Mouse (Mus musculus): Measurements from ENCODE around the gene Vmn1r205. TPM values are rescaled to one million over a fixed set of nuclear protein-coding genes. Genes with fewer than 3 reads are reported as not detected.
"Not testable (repeated sequence)": the region's sequence is repeated elsewhere in the genome, so short reads cannot be mapped to it uniquely, and the experiment has no call there.

Gene Vmn1r205
- not detected in 2 replicates for total RNA-seq (2017)

GRCm38 (mm10) chr13:22592900-22593299 lies at the start of gene Vmn1r205:
Vmn1r205 (minus strand) TSS chr13:22593000.
- ATAC-seq (replicated peaks; ENCODE audit: low read depth, poor library complexity, severe bottlenecking): no peak

GRCm38 (mm10) chr13:22624151-22624550 lies 31.4 kb upstream of the Vmn1r205 start, which contains the start of gene Vmn1r206:
Vmn1r206 (minus strand) TSS chr13:22624251.
- ATAC-seq (replicated peaks; ENCODE audit: low read depth, poor library complexity, severe bottlenecking): not testable (repeated sequence)

- not testable (repeated sequence) for ATAC-seq (replicated peaks; ENCODE audit: low read depth, poor library complexity, severe bottlenecking)
Measured at GRCm38 (mm10) chr13:22583336-22583735, 9.5 kb downstream of the Vmn1r205 start.

DNA sequence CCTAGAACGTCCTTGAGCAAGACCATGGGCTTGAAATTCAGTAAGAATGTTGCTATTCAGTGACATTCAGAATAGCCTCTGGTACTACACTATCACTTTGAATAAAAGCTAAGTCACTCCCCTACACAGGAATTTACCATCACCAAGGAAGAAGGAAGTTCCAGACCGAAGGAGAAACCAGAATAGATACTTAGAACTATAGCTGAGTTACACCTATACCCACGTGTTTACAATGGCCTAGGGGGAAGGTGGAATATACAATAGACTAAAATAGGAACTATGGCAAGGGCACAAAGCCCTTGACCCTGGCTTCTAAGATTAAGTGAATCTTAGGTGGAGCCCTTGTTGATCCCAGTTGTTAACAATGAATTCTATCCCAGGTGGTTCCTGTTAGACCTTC lies 17.9 kb downstream of the Vmn1r205 start:
- ATAC-seq (replicated peaks; ENCODE audit: low read depth, poor library complexity, severe bottlenecking): not testable (repeated sequence)

DNA sequence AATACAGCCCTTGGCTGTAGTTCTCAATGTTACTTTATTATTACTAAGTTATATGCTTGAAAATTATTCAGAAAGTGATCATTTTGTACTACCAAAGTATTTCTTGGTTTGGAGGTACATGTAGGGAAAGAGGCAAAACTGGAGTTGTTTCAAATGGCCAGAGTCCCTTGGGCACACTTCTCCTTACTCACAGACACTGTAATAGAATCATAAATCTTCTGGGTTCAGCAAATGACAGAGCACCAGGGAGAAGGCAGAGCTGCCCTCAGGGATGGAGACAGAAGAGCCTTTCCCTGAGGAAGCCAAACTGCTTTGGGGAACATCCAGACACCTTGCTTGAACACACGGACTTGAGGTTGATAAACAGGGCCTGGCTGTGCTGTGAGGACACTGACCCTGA lies 39.9 kb downstream of the Vmn1r205 start, which contains the start of gene Vmn1r204:
Gene Vmn1r204, plus strand, starts transcription at position 301 of the 400 bp plus-strand sequence.
- ATAC-seq (replicated peaks; ENCODE audit: low read depth, poor library complexity, severe bottlenecking): not testable (repeated sequence)

Other genes starting within 250 kb of the Vmn1r205 start
- not detected in 2 replicates for gene Vmn1r198, start 242.6 kb downstream of the Vmn1r205 start, total RNA-seq (2017)
- gene Vmn1r199, start 213.2 kb downstream of the Vmn1r205 start, total RNA-seq (2017): not detected in 2 replicates
- gene Vmn1r200, start 202.6 kb downstream of the Vmn1r205 start, total RNA-seq (2017): not detected in 2 replicates
- gene Vmn1r201, start 121.1 kb downstream of the Vmn1r205 start, total RNA-seq (2017): not detected in 2 replicates
- not detected in 2 replicates for gene Vmn1r202, start 87.6 kb downstream of the Vmn1r205 start, total RNA-seq (2017)
- gene Vmn1r203, start 74.9 kb downstream of the Vmn1r205 start, total RNA-seq (2017): 0.10 and 0.14 TPM in 2 replicates
- gene Vmn1r204, start 39.8 kb downstream of the Vmn1r205 start, total RNA-seq (2017): not detected in 2 replicates
- not detected in 2 replicates for gene Vmn1r206, start 31.3 kb upstream of the Vmn1r205 start, total RNA-seq (2017)
- gene Vmn1r207-ps, start 136.6 kb upstream of the Vmn1r205 start, total RNA-seq (2017): not detected in 2 replicates
- gene Vmn1r208, start 184.4 kb upstream of the Vmn1r205 start, total RNA-seq (2017): not detected in 2 replicates
- not detected in 2 replicates for gene Vmn1r209, start 216.7 kb upstream of the Vmn1r205 start, total RNA-seq (2017)
- not detected in 2 replicates for gene Vmn1r210, start 238.3 kb upstream of the Vmn1r205 start, total RNA-seq (2017)

All from common myeloid progenitor, adult 5-6 weeks (primary cell).